Comparison of ENCODE assay signal across 28 mouse cellular contexts in genomic region chr17:24056636-24057625, GRCm38 (mm10). TPM values are rescaled to one million over a fixed set of nuclear protein-coding genes. Genes with fewer than 3 reads are reported as not detected.
DNase-seq lines count a peak whose midpoint lies in the region; ATAC-seq and TF ChIP-seq lines count a peak whose summit lies in the region.
"Had no signal": no experiment of that assay in that cellular context is flagged by ENCODE, and none has a peak within 500 bp of the region (broad histone marks: within the 10 kb centered on the region; RNA-seq: fewer than 3 reads in every experiment).

No protein-coding gene starts in this region.

- no peak for TF ChIP-seq CTCF in hindbrain, postnatal 0 days (IDR thresholded peaks at IDR 0.05; ENCODE audit: low read depth)

- peaks cover 76% of the 10 kb centered on the region for H3K36me3 ChIP-seq in hindbrain, postnatal 0 days (ENCODE audit: insufficient read depth, low read length)
- peaks cover 95% of the 10 kb centered on the region for H3K36me3 ChIP-seq in hindbrain, embryonic 10.5 days
- H3K36me3 ChIP-seq in myocyte (ENCODE audit: control insufficient read depth, insufficient read depth), result peaks cover 38% of the 10 kb centered on the region

- no peak overlapping the region for H3K27ac ChIP-seq in hindbrain, postnatal 0 days
- no peak overlapping the region for H3K27ac ChIP-seq in hindbrain, embryonic 10.5 days
- H3K27ac ChIP-seq in brown adipose tissue, adult 24 weeks (replicated peaks; ENCODE audit: low read depth, low read length), result peak overlapping the region; percentile 25; the same call in 1 of the 2 replicates
- H3K27ac ChIP-seq: heart, embryonic 15.5 days; hindbrain, embryonic 14.5 days; left cerebral cortex, adult 2 months; limb, embryonic 12.5 days; macrophage had no signal

- H3K27me3 ChIP-seq in hindbrain, postnatal 0 days (ENCODE audit: insufficient read depth, low read length), result no peaks in the 10 kb centered on the region
- no peaks in the 10 kb centered on the region for H3K27me3 ChIP-seq in hindbrain, embryonic 10.5 days (ENCODE audit: insufficient read depth, poor library complexity, severe bottlenecking)
- no peaks in the 10 kb centered on the region for H3K27me3 ChIP-seq in myocyte (ENCODE audit: control insufficient read depth, insufficient read depth, insufficient read length)
- H3K27me3 ChIP-seq: CH12.LX; heart, embryonic 15.5 days; limb, embryonic 12.5 days had no signal

- intact Hi-C loops in left cerebral cortex, postnatal 36 days (cut with DNase I), result no loop called here

- TF ChIP-seq POLR2A in myocyte (IDR thresholded peaks at IDR 0.05; ENCODE audit: insufficient read length, low read depth), result no peak

- no peaks in the 10 kb centered on the region for H3K4me1 ChIP-seq in hindbrain, postnatal 0 days (ENCODE audit: insufficient read depth, low read length)
- H3K4me1 ChIP-seq in hindbrain, embryonic 10.5 days (replicated peaks), result no peaks in the 10 kb centered on the region
- H3K4me1 ChIP-seq in brown adipose tissue, adult 24 weeks (ENCODE audit: control insufficient read depth, insufficient read depth, insufficient read length, low read length), result no peaks in the 10 kb centered on the region
- H3K4me1 ChIP-seq: limb, embryonic 12.5 days had no signal

- no peaks in the 10 kb centered on the region for H3K9me3 ChIP-seq in hindbrain, postnatal 0 days (ENCODE audit: low read length)
- H3K9me3 ChIP-seq in hindbrain, embryonic 10.5 days, result no peaks in the 10 kb centered on the region
- H3K9me3 ChIP-seq: G1E; heart, embryonic 15.5 days; limb, embryonic 12.5 days had no signal

- no peak overlapping the region for H3K9ac ChIP-seq in hindbrain, postnatal 0 days (replicated peaks; ENCODE audit: low read length)
- H3K9ac ChIP-seq: heart, embryonic 15.5 days; hindbrain, embryonic 14.5 days; limb, embryonic 12.5 days; liver, postnatal 0 days had no signal

- WGBS in hindbrain, postnatal 0 days, result 96% methylated on average over 14 of the region's 14 CpGs
- 94% methylated on average over 14 of the region's 14 CpGs for WGBS in hindbrain, embryonic 10.5 days

- H3K4me2 ChIP-seq in hindbrain, postnatal 0 days (ENCODE audit: low read depth, low read length), result no peak overlapping the region
- no peak overlapping the region for H3K4me2 ChIP-seq in myocyte (ENCODE audit: low read depth)
- H3K4me2 ChIP-seq: heart, embryonic 15.5 days; hindbrain, embryonic 14.5 days; limb, embryonic 12.5 days; liver, embryonic 11.5 days had no signal

- H3ac ChIP-seq in myocyte (ENCODE audit: control insufficient read depth, insufficient read length), result no peak overlapping the region

- H3K4me3 ChIP-seq in hindbrain, postnatal 0 days (ENCODE audit: low read length), result no peak overlapping the region
- no peak overlapping the region for H3K4me3 ChIP-seq in hindbrain, embryonic 10.5 days
- H3K4me3 ChIP-seq in brown adipose tissue, adult 24 weeks (ENCODE audit: insufficient read depth, low read depth, low read length), result no peak overlapping the region
- no peak overlapping the region for H3K4me3 ChIP-seq in myocyte
- H3K4me3 ChIP-seq: heart, embryonic 15.5 days; left cerebral cortex, adult 2 months; limb, embryonic 12.5 days had no signal

- no peaks in the 10 kb centered on the region for H3K79me2 ChIP-seq in myocyte (ENCODE audit: control insufficient read depth, insufficient read depth)

- 0 out of 2 replicates have a peak, but pooled peaks have one; percentile 31 for ATAC-seq in hindbrain, postnatal 0 days
- ATAC-seq: forebrain, embryonic 14.5 days; liver, postnatal 0 days; midbrain, embryonic 16.5 days had no signal

- DNase-seq in hindbrain, postnatal 0 days (ENCODE audit: low spot score), result no peak
- DNase-seq in hindbrain, embryonic 10.5 days (ENCODE audit: low spot score), result no peak
- DNase-seq in lung, postnatal 10 days, result peak; percentile 31
- no peak for DNase-seq in lung, postnatal 4 days
- DNase-seq in Muller cell, postnatal 12 days (ENCODE audit: inconsistent ontology term), result no peak
- no peak for DNase-seq in left cerebral cortex, postnatal 36 days (ENCODE audit: low spot score in 2 of 2)
- DNase-seq: adrenal gland, adult 8-10 months; B cell, adult 2 months; cerebellum, adult 9-11 months; heart, postnatal 36 days; liver, postnatal 0 days; right cerebral cortex, adult 18-20 months had no signal

TF ChIP-seq in myocyte, 11 proteins besides CTCF, POLR2A, EP300 and RAD21:
- TF ChIP-seq MYOG (IDR thresholded peaks at IDR 0.05; ENCODE audit: control insufficient read depth in 1 of 3, insufficient read depth in 1 of 3, insufficient read length in 2 of 3, low read depth in 2 of 3) (peak; percentile 13 to 83 (median 61)), SRF (IDR thresholded peaks at IDR 0.05; ENCODE audit: control insufficient read depth, insufficient read length, low read depth) (no peak), TCF12 (IDR thresholded peaks at IDR 0.05; ENCODE audit: insufficient read depth, poor library complexity, severe bottlenecking) (no peak), TCF3 (IDR thresholded peaks at IDR 0.05; ENCODE audit: insufficient read length, low read depth) (no peak), POLR2AphosphoS2 (IDR thresholded peaks at IDR 0.05; ENCODE audit: insufficient read length, low read depth) (no peak), MYOD1 (IDR thresholded peaks at IDR 0.05; ENCODE audit: control insufficient read depth in 1 of 3, insufficient read length in 2 of 3, low read depth in 2 of 3) (peak in 2 of 3 experiments; percentile 21 to 79), E2F4 (IDR thresholded peaks at IDR 0.05; ENCODE audit: insufficient read depth) (no peak)

RNA-seq across cellular contexts. Expression of gene Kctd5, which starts 16.4 kb away (rescaled TPM):
- 106 and 109 TPM in 2 replicates for total RNA-seq in hindbrain, postnatal 0 days (2014; rRNA removed)
- polyA plus RNA-seq in hindbrain, postnatal 0 days (2015; fragmentation: Nextera tagmentation; extraction: Ambion mirVana), result 91.4 and 95.7 TPM in 2 replicates
- 90.8 and 93.0 TPM in 2 replicates for polyA plus RNA-seq in hindbrain, embryonic 10.5 days (2016; fragmentation: Nextera tagmentation; extraction: Ambion mirVana)
- polyA plus RNA-seq in brown adipose tissue, adult 24 weeks (2012; ENCODE audit: insufficient read depth, insufficient read length, missing spikeins), result 7.9 and 8.3 TPM in 2 replicates
- polyA plus RNA-seq in myocyte (2012; fragmentation: generic; extraction: Trizol), result 41.5 TPM
- total RNA-seq in left cerebral cortex, postnatal 36 days (2021), result 10 to 100 TPM; 23.6 to 24.8 TPM

RNA-seq across cellular contexts. Expression of gene Prss27, which starts 19.0 kb away (rescaled TPM):
- total RNA-seq in hindbrain, postnatal 0 days (2014; rRNA removed), result not detected in 2 replicates
- 0.14 TPM in 1 of 2 replicates, not detected in the other for polyA plus RNA-seq in hindbrain, postnatal 0 days (2015; fragmentation: Nextera tagmentation; extraction: Ambion mirVana)
- 0.24 TPM in 1 of 2 replicates, not detected in the other for polyA plus RNA-seq in hindbrain, embryonic 10.5 days (2016; fragmentation: Nextera tagmentation; extraction: Ambion mirVana)
- 1.7 and 3.0 TPM in 2 replicates for polyA plus RNA-seq in brown adipose tissue, adult 24 weeks (2012; ENCODE audit: insufficient read depth, insufficient read length, missing spikeins)
- polyA plus RNA-seq in myocyte (2012; fragmentation: generic; extraction: Trizol), result 0.14 TPM
- total RNA-seq in left cerebral cortex, postnatal 36 days (2021), result not detected
- total RNA-seq: CH12.LX; G1E; gastrocnemius, adult 8-10 months; heart, postnatal 36 days; layer of hippocampus, postnatal 10 days; left cerebral cortex, adult 2 months had no signal
- polyA plus RNA-seq: forebrain, embryonic 14.5 days; G1E; heart, embryonic 15.5 days; limb, embryonic 12.5 days; liver, embryonic 11.5 days; liver, postnatal 0 days; macrophage had no signal

RNA-seq across cellular contexts. Expression of gene Prss22, which starts 59.0 kb away (rescaled TPM):
- total RNA-seq in hindbrain, postnatal 0 days (2014; rRNA removed), result 0.42 TPM in 1 of 2 replicates, not detected in the other
- not detected in 2 replicates for polyA plus RNA-seq in hindbrain, postnatal 0 days (2015; fragmentation: Nextera tagmentation; extraction: Ambion mirVana)
- 0.72 and 0.83 TPM in 2 replicates for polyA plus RNA-seq in hindbrain, embryonic 10.5 days (2016; fragmentation: Nextera tagmentation; extraction: Ambion mirVana)
- not detected in 2 replicates for polyA plus RNA-seq in brown adipose tissue, adult 24 weeks (2012; ENCODE audit: insufficient read depth, insufficient read length, missing spikeins)
- 0.04 TPM for polyA plus RNA-seq in myocyte (2012; fragmentation: generic; extraction: Trizol)
- total RNA-seq in left cerebral cortex, postnatal 36 days (2021), result 1 to 10 TPM; 1.2 to 1.8 TPM
- total RNA-seq: adrenal gland, adult 8-10 months; CH12.LX; G1E; gastrocnemius, adult 8-10 months; heart, postnatal 36 days; layer of hippocampus, postnatal 10 days had no signal
- polyA plus RNA-seq: forebrain, embryonic 14.5 days; G1E; hindbrain, embryonic 14.5 days; intestine, embryonic 14.5 days; liver, postnatal 0 days; macrophage; midbrain, embryonic 16.5 days; neural tube, embryonic 14.5 days had no signal
